Mouse (Mus musculus) spleen, adult 2 months (tissue): ENCODE results near the gene Spns3.

ENCODE experiments used
- CTCF ChIP-seq: fragments of 200-500 bp; IDR thresholded peaks from 2 replicates; pipeline ENCODE4 v1.5.1; 2011; ENCODE audit warnings: mild to moderate bottlenecking, inconsistent platforms; ENCODE audit not compliant: insufficient read depth, insufficient read length, insufficient replicate concordance; ENCODE audit errors: extremely low read depth
- POLR2A ChIP-seq: fragments of 200-500 bp; IDR thresholded peaks from 2 replicates; pipeline ENCODE4 v1.6.1; 2011; ENCODE audit warnings: low read depth, low read length, inconsistent platforms

- TF ChIP-seq POLR2A (no peak), CTCF (no peak)
These were observed 44.9 kb upstream of the Spns3 start for GRCm38 (mm10) chr11:72595010-72595737.
